In the genomic region with DNA sequence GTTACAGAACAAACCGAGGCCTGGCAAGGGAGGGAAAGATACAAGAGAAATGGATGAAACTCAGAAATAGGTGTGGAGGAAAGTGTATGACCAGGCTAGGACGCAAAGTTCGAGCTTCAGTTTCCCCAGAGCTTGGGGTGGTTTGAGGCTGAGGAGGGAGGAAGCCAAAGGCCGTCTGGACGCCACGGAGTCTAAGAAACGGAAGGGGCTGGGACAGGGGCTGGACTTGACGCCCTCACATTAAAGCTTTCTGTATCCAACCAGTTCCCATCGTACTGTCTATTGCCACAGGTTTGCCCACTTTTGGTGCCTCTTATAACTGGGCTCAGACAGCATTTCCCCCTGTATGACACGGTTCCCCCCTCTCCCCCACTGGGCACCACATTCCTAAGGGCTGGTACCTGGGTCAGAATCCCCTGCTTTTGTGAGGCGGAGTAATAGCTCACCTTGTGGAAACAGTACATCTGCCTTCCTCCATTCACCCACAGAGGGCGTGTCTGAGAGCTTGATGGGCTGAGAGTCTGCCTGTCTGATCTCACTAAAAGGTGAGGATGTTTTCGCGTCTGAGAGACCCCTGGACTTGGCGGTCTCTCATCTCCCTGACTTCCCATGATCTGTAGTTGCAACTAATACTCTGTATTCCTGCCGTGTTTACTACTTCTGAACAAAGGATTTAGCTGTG, we compare ENCODE assay signal across 8 mouse cellular contexts.
DNase-seq lines count a peak whose midpoint lies in the region; ATAC-seq lines count a peak whose summit lies in the region.

No protein-coding gene starts in this region.

- no peaks in the 10 kb centered on the region for H3K27me3 ChIP-seq in heart, embryonic 11.5 days (ENCODE audit: control insufficient read depth, insufficient read depth, low read length)
- 0 out of 2 replicates have a peak, but pooled peaks cover 5% of the 10 kb centered on the region for H3K27me3 ChIP-seq in neural tube, embryonic 13.5 days
- H3K27me3 ChIP-seq in neural tube, embryonic 15.5 days (replicated peaks), result no peaks in the 10 kb centered on the region
- peaks cover 24% of the 10 kb centered on the region for H3K27me3 ChIP-seq in limb, embryonic 10.5 days (ENCODE audit: low read depth, poor library complexity, severe bottlenecking)

- H3K36me3 ChIP-seq in heart, embryonic 11.5 days (ENCODE audit: control insufficient read depth, insufficient read depth, low read length), result no peaks in the 10 kb centered on the region
- no peaks in the 10 kb centered on the region for H3K36me3 ChIP-seq in neural tube, embryonic 13.5 days
- no peaks in the 10 kb centered on the region for H3K36me3 ChIP-seq in neural tube, embryonic 15.5 days
- no peaks in the 10 kb centered on the region for H3K36me3 ChIP-seq in limb, embryonic 10.5 days

- peak overlapping the region; percentile 42 for H3K27ac ChIP-seq in heart, embryonic 11.5 days (ENCODE audit: low read depth, low read length)
- no peak overlapping the region for H3K27ac ChIP-seq in neural tube, embryonic 13.5 days (replicated peaks)
- H3K27ac ChIP-seq in neural tube, embryonic 15.5 days (replicated peaks), result no peak overlapping the region
- no peak overlapping the region for H3K27ac ChIP-seq in limb, embryonic 10.5 days

- H3K4me1 ChIP-seq in heart, embryonic 11.5 days (ENCODE audit: control insufficient read depth, insufficient read depth, low read length), result peaks cover 29% of the 10 kb centered on the region
- peaks cover 12% of the 10 kb centered on the region for H3K4me1 ChIP-seq in neural tube, embryonic 13.5 days (replicated peaks)
- peaks cover 12% of the 10 kb centered on the region for H3K4me1 ChIP-seq in neural tube, embryonic 15.5 days
- H3K4me1 ChIP-seq in limb, embryonic 10.5 days, result peaks cover 19% of the 10 kb centered on the region

- DNase-seq in heart, adult 9 months (ENCODE audit: low spot score in 2 of 2), result no peak
- DNase-seq in limb, embryonic 10.5 days (ENCODE audit: low spot score), result no peak
- DNase-seq in ovary, postnatal 14 days (ENCODE audit: low spot score), result no peak
- DNase-seq in B cell, adult 2 months, result no peak
- DNase-seq in thymus, adult 18-20 months, result no peak

- no peak overlapping the region for H3K4me3 ChIP-seq in heart, embryonic 11.5 days (ENCODE audit: low read depth, low read length)
- no peak overlapping the region for H3K4me3 ChIP-seq in neural tube, embryonic 13.5 days
- H3K4me3 ChIP-seq in neural tube, embryonic 15.5 days (replicated peaks), result no peak overlapping the region
- peak overlapping the region; percentile 13; the same call in 1 of the 2 replicates for H3K4me3 ChIP-seq in limb, embryonic 10.5 days

- H3K4me2 ChIP-seq in heart, embryonic 11.5 days, result peak overlapping the region; percentile 44
- peak overlapping the region; percentile 17 for H3K4me2 ChIP-seq in neural tube, embryonic 13.5 days
- no peak overlapping the region for H3K4me2 ChIP-seq in neural tube, embryonic 15.5 days

- no peak for ATAC-seq in heart, embryonic 11.5 days (replicated peaks; ENCODE audit: insufficient number of reproducible peaks, low FRiP score, low TSS enrichment)
- no peak for ATAC-seq in neural tube, embryonic 13.5 days (ENCODE audit: low read depth)
- no peak for ATAC-seq in neural tube, embryonic 15.5 days (ENCODE audit: low FRiP score)

- WGBS in heart, embryonic 11.5 days (ENCODE audit: insufficient replicate concordance), result 14% methylated on average over 16 of the region's 16 CpGs
- WGBS in neural tube, embryonic 13.5 days, result 20% methylated on average over 16 of the region's 16 CpGs
- WGBS in neural tube, embryonic 15.5 days, result 22% methylated on average over 16 of the region's 16 CpGs
- 9% methylated on average over 16 of the region's 16 CpGs for WGBS in limb, embryonic 10.5 days

- peak overlapping the region; percentile 52; the same call in 1 of the 2 replicates for H3K9ac ChIP-seq in heart, embryonic 11.5 days (ENCODE audit: low read depth, low read length)
- no peak overlapping the region for H3K9ac ChIP-seq in neural tube, embryonic 13.5 days
- no peak overlapping the region for H3K9ac ChIP-seq in neural tube, embryonic 15.5 days (replicated peaks)

- no peaks in the 10 kb centered on the region for H3K9me3 ChIP-seq in heart, embryonic 11.5 days (replicated peaks; ENCODE audit: control insufficient read depth, low read length)
- no peaks in the 10 kb centered on the region for H3K9me3 ChIP-seq in neural tube, embryonic 13.5 days
- no peaks in the 10 kb centered on the region for H3K9me3 ChIP-seq in neural tube, embryonic 15.5 days (replicated peaks)
- no peaks in the 10 kb centered on the region for H3K9me3 ChIP-seq in limb, embryonic 10.5 days (replicated peaks)
